Mouse (Mus musculus): ENCODE data around the gene Klre1.

The Klre1 gene

DNA sequence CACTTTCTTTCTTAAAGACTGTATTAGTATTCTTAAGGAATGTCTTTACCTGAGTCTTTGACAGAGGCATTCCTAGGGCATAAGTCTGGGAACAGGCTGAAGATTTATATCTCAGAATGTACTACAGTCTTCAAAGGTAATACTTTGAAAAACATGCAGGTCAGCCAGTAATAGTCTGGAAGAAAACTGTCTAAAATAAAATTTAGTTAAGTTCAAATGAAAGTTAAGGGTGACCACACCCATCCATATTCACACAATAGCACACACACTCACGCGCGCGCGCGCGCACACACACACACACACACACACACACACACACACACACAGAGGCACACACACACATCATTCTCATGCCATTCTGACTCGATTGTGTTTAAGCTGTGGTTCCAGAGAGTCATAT is at the start of gene Klre1:
Gene Klre1, plus strand, starts transcription at position 301 of the 400 bp plus-strand sequence.
- in situ Hi-C loops (cut with MboI; ENCODE audit: unreplicated experiment in 2 of 2), result loop anchor here (5.0 to 25.0 kb wide), 11 partner anchors 460 to 1845 kb away; partner anchors contain the start of genes Klra1 (in 2 of the 2), Klra6 (in 1 of the 2) and Magohb (in 1 of the 2)

DNA sequence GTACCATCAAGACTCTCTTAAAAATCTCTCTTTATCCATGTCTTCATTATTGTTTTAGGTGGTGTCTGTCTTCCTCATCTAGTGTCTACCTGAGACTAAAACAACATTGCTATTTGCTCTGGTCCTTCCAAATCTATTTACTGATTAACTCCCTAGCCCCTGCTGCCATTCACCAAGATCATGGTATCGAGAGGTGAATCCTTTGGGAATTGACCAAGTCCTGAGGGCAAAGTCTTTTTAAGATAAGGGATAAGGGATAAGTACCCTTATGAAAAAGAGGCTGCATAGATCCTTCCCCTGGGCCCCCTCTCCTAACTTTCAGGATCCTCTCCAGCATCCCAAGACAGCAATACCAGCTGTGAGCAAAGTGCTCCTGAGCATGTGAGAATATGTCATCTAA is 48.1 kb upstream of the Klre1 start:
- in situ Hi-C loops (cut with MboI; ENCODE audit: unreplicated experiment in 2 of 2), result loop anchor here in 1 of 2 experiments (25.0 kb wide), 1 partner anchor 692 kb away; the partner anchor contains the start of genes Gm44511 and Klrb1b

DNA sequence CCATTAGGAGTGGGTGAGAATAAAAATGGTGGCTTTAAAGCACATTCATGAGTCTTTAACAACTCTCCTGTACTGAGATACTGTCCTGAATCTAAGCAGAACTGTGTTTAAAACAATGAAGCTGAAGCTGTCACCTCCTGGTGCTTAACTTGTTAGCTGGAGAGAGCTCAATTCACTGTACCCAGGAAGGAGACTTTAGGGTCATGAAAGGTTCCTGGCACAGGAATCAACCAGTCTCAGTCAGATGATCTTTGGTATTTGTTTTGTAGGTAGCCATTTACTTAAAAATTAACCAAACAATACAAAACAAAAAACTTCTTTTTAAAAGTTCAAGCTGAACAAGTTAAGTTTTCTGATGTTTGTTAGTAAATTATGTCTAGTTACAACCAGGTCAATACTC is 47.4 kb upstream of the Klre1 start:
- in situ Hi-C loops (cut with MboI; ENCODE audit: unreplicated experiment in 2 of 2), result loop anchor here in 1 of 2 experiments (25.0 kb wide), 1 partner anchor 693 kb away; the partner anchor contains the start of genes Gm44511 and Klrb1b

DNA sequence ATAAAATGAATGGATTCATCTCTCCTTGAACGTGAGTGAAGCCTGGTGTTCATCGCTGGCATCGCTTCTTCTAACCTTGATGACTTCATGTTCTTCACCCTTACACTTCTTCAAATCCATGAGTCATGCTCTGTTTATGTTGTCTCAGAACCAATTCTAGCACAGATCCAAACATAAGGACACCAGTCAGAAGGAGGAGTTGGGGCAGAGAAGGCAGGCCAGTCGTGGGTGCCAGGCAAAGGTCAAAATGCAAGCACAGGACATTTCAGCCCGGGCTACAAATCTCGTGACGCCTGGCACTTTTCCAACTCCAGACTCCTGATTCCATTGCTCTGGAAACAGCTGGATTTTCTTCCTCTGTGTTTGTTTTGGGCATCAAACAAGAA is 45.2 kb upstream of the Klre1 start:
- in situ Hi-C loops (cut with MboI; ENCODE audit: unreplicated experiment in 2 of 2), result loop anchor here in 1 of 2 experiments (25.0 kb wide), 1 partner anchor 695 kb away; the partner anchor contains the start of genes Gm44511 and Klrb1b

DNA sequence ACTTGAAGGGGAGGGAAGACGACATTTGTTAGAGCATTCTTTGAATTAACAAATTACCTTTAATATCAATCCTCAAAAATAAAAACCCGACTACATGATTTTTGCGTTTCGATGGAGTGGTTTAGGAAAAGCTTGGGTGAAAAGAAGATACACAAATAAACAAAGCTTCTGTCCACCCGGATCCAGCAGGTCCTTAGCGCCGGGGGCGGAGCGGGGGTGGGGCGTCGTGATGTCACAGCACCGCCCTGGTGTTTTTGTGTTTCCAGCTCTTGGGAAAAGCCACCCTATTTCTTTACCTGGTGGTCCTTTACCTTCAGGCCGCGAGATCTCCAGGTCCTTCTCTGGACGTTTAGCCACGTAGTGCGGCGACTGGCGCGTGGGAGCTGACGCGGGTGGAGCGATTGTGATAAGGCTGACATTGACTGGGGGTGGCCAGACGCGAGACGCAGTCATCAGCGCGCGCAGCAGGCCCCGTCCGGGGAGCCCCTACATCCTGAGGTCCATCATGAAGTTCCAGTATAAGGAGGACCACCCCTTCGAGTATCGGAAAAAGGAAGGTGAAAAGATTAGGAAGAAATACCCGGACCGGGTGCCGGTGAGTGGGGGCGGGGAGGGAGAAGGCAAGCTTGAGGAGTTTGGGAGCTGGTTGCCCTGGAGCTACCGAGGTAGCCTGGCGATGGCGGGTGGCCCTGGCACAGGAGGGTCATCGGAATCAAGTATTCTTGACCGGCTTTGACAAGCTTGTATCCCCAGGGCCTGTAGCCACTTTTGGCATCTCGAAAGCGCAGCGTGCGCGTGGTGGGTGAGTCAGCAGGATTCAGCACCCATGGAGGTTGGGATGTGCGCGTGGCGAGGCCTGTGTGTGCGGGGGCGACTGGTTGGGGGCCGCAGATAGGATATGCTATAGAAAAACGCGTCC is 44.5 kb upstream of the Klre1 start, which contains the start of gene Gabarapl1:
Gene Gabarapl1, plus strand, starts transcription at position 219 of the 919 bp plus-strand sequence.
- in situ Hi-C loops (cut with MboI; ENCODE audit: unreplicated experiment in 2 of 2), result loop anchor here in 1 of 2 experiments (25.0 kb wide), 1 partner anchor 696 kb away; the partner anchor contains the start of genes Gm44511 and Klrb1b

DNA sequence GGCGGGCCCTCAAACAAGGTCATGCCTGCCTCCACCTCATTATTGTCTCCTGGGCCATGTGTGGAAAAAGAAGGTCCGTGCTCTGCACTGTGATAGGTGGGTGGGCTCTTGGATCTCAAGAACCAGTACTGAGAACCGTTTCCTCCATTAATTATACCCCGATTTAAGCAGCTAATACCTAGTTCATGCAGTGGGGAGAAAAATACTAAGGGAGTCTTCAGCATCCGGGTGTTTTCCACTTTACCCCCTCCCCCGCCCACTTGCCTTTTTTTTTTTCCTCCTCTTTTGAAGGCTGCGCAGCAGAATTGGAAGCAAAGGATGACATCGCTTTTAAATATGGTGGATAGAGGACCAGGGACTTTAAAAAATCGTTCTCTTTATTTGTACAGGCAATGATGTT is 43.6 kb upstream of the Klre1 start:
- in situ Hi-C loops (cut with MboI; ENCODE audit: unreplicated experiment in 2 of 2), result loop anchor here in 1 of 2 experiments (25.0 kb wide), 1 partner anchor 697 kb away; the partner anchor contains the start of genes Gm44511 and Klrb1b

DNA sequence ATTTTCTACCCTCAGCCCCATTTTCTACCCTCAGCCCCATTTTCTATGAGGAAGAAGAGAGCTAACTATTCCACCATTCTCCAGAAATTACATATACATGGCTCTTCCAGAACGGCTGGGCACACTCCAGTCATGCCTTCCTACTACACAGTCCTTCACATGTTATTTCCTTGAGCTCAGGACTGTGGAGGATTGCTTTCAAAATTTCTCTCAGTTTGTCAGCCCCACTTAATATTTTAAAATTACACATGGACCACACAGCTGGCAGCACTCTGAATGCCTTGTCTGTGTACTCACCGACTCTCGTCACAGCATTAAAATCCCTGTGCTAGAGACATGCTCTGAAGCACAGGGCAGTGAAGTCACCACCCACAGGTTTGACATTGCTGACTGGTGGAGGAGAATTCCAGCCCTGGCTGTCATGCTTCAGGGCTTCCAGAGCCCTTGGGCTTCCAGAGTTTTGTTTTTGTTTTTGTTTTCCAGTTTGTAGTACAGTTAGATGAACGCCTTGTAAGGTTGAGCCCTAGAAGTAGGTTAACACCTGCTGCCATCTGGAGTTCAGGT is 43.0 kb upstream of the Klre1 start:
- in situ Hi-C loops (cut with MboI; ENCODE audit: unreplicated experiment in 2 of 2), result loop anchor here in 1 of 2 experiments (25.0 kb wide), 1 partner anchor 697 kb away; the partner anchor contains the start of genes Gm44511 and Klrb1b

DNA sequence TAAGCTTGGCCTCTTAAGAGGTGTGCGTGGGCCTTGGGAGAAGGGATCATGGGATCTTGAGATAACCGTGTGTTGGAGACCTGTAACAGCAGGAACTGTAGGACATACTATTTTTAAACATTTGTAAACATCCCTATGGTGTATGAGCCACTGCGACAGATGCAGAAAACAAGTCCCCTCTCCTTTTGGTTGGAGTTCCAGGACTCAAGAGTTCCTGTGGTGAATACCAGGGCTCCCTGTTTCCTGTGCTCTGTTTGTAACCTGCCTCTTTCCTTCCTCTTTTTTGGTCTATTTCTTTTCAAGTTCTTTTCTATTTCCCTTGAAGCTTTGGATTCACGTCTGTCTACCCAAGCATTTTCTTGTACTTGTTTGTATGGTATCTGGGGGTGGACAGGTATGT is 42.0 kb upstream of the Klre1 start:
- in situ Hi-C loops (cut with MboI; ENCODE audit: unreplicated experiment in 2 of 2), result loop anchor here in 1 of 2 experiments (25.0 kb wide), 1 partner anchor 698 kb away; the partner anchor contains the start of genes Gm44511 and Klrb1b

DNA sequence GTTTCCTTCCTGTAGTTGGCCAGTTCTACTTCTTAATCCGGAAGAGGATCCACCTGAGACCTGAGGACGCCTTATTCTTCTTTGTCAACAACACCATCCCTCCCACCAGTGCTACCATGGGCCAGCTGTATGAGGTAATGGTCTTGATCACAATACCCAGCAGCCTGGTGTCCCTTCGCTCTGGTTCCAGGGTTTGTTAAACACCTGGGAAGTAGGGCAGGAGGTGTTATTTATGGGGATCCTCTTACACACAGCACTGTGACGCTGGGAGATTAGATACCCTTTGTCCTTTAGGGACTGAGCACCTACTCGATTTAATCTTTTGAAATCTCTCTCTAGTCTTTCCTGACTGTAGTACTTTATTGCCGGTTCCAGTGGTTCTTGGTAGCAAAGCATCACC is 39.1 kb upstream of the Klre1 start:
- in situ Hi-C loops (cut with MboI; ENCODE audit: unreplicated experiment in 2 of 2), result loop anchor here in 1 of 2 experiments (25.0 kb wide), 1 partner anchor 701 kb away; the partner anchor contains the start of genes Gm44511 and Klrb1b

DNA sequence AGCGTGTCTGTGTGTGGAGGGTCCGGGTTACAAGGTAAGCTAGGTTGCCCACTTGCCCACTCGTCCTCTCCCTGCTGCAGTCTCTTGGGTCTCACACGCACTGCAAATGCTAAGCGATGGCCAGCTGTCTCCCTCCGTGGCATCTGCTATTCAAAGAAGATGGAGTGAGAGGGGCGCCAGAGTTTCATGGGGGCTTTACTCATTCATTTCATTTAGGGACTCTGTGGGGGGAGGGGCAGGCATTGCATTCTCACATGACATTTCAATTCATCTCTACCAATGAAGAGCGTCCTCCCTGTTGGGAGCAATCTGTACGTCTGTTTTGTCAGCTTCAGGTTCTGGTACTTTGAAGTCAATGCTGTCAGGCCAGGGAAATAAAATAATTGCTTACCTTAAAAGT is 35.8 kb upstream of the Klre1 start:
- in situ Hi-C loops (cut with MboI; ENCODE audit: unreplicated experiment in 2 of 2), result loop anchor here in 1 of 2 experiments (25.0 kb wide), 1 partner anchor 705 kb away; the partner anchor contains the start of genes Gm44511 and Klrb1b

DNA sequence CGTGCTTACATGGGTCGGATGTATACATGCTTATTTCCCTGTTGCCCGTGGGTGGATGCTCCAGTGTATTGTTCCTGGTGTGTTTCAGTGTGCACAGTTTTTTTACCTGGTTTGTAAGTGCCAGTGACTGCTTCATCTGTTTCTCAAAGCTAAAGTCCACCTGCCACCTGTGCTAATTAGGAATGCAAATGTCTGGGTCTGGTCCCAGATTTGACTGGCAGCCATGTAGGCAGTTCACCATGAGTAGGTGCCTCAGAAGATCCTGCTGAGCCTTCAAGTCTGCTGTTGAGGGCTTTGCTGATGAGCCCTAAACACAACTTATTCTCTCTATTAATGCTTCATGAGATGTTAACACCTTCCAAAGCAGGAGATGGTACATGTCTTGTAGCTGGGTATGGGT is 35.2 kb upstream of the Klre1 start:
- in situ Hi-C loops (cut with MboI; ENCODE audit: unreplicated experiment in 2 of 2), result loop anchor here in 1 of 2 experiments (25.0 kb wide), 1 partner anchor 705 kb away; the partner anchor contains the start of genes Gm44511 and Klrb1b

DNA sequence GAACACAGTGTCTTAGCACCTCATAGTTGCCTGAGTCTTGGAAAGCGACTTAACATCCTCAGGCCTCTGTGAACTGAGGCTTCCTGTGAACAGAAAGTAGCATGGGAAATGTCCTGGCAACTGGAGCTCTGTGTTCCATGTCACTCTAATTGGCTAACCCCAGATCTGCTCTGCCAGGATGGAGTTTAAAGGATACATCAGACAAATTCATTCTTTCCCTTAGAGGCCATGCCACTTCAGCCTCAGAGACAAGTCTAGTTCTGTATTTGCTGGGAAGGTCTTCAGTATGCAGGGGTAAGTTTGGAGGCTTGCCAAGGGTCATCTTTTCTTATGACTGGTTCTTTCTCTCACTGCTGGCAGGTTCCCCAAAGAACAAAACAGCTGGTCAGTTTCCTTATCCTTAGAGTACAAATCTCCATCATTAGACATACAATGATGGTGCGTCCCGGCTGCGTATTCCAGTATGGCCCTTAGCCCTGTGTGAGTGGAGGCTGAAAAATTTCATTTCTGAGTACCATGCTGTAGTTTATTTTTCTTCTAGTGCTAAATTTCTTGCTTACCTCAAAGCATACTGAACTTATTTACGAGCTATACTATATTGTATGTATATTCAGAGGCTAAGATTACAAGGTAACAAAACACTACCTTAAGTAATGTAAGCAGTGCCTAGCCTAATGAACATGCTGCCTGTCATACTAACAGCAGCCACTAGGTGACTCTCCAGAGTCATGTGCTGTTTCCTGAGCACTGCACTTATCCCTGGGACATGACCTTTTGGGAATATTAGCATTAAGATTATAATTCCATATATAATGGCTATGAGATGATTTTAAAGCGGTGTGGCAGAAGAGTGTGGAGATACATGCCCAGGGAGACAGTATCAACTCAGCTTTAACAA is 33.7 kb upstream of the Klre1 start:
- in situ Hi-C loops (cut with MboI; ENCODE audit: unreplicated experiment in 2 of 2), result loop anchor here in 1 of 2 experiments (25.0 kb wide), 1 partner anchor 707 kb away; the partner anchor contains the start of genes Gm44511 and Klrb1b

DNA sequence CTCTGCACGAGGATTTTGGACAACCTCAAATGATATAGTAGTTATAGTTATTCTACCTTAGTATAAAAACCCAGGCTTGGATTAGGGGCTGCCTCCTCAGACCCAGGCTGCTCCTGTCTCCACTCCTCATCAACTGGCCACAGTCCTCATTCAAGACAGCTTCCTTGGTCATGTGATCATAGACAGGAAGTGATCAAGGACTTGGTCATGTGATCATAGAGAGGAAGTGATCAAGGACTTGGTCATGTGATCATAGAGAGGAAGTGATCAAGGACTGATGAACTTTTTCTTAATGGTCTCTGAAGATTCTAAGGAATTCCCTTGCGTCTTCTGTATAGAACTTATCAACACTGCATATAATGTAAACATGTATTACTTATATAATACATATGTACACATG is 30.4 kb upstream of the Klre1 start:
- in situ Hi-C loops (cut with MboI; ENCODE audit: unreplicated experiment in 2 of 2), result loop anchor here in 1 of 2 experiments (5.0 to 25.0 kb wide), 2 partner anchors 160 to 710 kb away; partner anchors contain the start of genes Clec12b, Gm44511 and Klrb1b

DNA sequence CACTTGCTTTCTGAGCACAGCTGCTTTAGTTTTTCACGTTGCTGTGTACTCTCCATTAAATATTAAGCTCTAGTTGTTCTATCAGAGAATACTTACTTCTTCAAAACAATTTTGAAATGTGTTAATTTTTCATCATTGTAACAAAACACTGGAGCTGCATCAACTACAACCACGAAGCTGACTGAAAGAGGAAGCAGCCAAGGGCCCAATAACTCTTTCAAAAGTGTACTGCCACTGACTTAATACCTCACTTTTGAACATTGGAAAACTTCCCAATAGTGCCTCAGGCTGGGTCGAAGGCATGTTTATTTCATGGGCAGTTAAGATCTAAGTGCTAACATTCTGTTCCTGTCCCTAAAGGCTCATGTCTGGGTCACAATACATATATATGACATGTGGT is 29.7 kb upstream of the Klre1 start:
- in situ Hi-C loops (cut with MboI; ENCODE audit: unreplicated experiment in 2 of 2), result loop anchor here in 1 of 2 experiments (5.0 to 25.0 kb wide), 2 partner anchors 161 to 711 kb away; partner anchors contain the start of genes Clec12b, Gm44511 and Klrb1b

DNA sequence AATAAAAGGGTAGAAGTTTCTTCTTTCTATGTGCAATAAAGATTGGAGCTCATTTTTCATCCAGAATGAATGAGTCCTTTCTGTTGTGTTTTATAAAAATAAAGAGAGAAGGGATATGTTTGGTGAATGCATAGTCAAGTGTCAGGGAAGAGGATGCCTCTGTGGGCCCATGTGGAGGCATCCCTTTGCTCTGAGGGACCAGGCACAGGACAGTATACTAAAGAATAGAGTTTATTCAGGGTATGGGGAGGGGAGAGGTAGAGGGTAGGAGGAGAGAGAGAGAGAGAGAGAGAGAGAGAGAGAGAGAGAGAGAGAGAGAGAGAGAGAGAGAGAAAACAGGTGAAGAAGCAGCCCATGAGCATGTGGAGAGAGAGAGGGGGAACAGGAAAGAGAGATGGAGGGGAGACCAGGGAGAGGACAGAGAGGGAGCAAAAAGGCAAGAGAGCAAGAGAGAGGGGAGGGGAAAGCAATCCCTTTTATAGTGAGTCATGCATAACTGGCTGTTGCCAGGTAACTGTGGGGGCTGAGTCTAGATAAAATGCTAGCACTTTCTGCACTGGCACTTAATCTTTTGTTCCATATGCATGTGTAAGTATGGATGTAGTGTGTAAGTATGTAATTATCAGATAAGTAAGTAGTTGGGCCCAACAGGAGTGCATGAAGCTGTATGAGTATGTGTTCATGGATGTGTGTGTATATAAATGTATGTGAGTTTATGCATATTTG is 20.2 kb upstream of the Klre1 start:
- in situ Hi-C loops (cut with MboI; ENCODE audit: unreplicated experiment in 2 of 2), result loop anchor here (5.0 kb wide), 3 partner anchors 35 to 290 kb away; no protein-coding TSS in a partner anchor

DNA sequence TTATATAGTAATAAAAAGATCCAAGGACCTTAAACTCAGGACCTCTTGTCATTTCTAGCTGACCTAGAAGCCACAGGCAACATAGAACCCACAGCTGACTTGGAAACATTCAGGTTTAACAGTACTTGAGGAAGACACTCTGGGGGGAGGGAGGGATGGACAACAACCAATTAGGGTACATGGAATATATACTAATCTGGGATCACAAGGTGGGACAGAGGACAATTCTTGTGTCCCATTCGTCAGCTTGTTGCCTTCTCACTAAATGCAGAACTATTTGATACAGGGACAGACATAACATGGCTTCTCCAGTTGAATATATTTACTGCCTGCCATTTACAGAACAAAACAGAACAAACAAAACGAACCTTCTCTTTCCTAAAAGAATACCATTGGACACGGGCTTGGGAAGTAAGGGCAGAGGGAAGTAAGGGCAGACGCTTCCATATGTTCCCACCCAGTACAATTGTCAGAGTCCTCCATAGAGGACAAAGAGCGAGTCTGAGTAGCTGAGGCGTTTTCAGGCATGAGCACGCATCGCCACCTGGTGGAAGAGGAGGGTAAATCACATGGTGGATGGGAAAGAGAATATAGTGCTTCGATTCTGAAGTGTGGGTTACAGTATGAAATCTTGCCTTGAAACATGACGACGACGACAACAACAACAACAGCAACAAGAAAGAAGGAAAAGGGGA is 18.6 kb upstream of the Klre1 start:
- in situ Hi-C loops (cut with MboI; ENCODE audit: unreplicated experiment in 2 of 2), result loop anchor here (5.0 kb wide), 3 partner anchors 37 to 292 kb away; no protein-coding TSS in a partner anchor

DNA sequence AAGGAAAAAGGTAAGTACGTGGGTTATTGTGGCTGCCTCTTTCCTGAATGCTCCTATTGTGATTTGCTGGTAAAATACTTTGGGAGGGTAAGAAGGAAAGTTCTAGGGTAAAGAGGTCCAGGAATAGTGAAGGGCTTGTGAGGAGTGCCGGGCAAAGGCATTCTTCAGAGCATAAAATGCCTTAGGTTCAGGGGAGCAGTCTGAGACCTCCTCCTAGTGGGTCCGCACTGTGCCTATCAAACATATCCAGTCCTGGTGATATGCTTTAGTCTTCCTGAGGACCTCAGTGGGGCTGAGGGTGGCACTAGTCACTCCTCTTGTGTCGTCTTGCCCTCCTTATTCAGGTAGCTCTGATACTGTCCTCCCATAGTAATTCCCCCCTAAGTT is 18.1 kb upstream of the Klre1 start:
- in situ Hi-C loops (cut with MboI; ENCODE audit: unreplicated experiment in 2 of 2), result loop anchor here (5.0 kb wide), 3 partner anchors 37 to 292 kb away; no protein-coding TSS in a partner anchor

DNA sequence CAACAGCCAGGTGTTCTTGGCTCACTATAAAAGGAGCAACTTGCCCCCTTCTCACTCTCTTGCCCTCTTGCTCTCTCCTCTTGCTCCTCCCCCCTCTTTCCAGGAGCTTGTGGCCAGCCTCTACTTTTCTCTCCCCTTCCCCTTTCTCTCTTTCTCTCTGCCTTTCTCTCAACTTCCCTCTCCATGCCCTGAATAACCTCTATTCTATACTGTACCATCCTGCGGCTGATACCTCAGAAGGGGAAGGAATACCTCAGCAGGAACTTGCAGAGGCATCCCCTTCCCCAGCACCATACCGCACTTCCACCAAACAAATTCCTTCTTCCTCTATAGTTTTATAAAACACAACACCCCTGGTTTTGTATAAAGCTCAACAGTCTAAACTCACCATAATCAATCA is 12.4 kb upstream of the Klre1 start:
- in situ Hi-C loops (cut with MboI; ENCODE audit: unreplicated experiment in 2 of 2), result no loop called here

Data from v-Abl transformed pro-B cells (cell line).